Mouse (Mus musculus) liver, embryonic 16.5 days (tissue): Measurements from ENCODE around the gene Fgfbp1. TPM values are rescaled to one million over a fixed set of nuclear protein-coding genes. Genes with fewer than 3 reads are reported as not detected.

Source experiments
- ATAC-seq: fragments of 200-750 bp; cut with Nextera tagmentation; 2 replicates; pipeline ENCODE4 v1.8.0; 2017; ENCODE audit warnings: low read depth, mild to moderate bottlenecking, moderate number of reproducible peaks, moderate library complexity
- H3K27ac ChIP-seq: fragments of 300-500 bp; sonication (generic); 2 replicates; pipeline ENCODE4 v1.5.1; 2014; ENCODE audit warnings: mild to moderate bottlenecking, low read length
- H3K27me3 ChIP-seq: fragments of 300-500 bp; sonication (generic); 2 replicates; pipeline ENCODE4 v1.6.1; 2014; ENCODE audit warnings: low read depth, low read length, mixed read lengths; ENCODE audit not compliant: control insufficient read depth, insufficient read depth
- H3K36me3 ChIP-seq: fragments of 300-500 bp; sonication (generic); 2 replicates; pipeline ENCODE4 v1.6.1; 2014; ENCODE audit warnings: mild to moderate bottlenecking; ENCODE audit not compliant: control insufficient read depth, insufficient read depth
- H3K4me1 ChIP-seq: fragments of 300-500 bp; sonication (generic); 2 replicates; pipeline ENCODE4 v1.6.1; 2014; ENCODE audit warnings: low read depth, low read length, mixed read lengths; ENCODE audit not compliant: control insufficient read depth
- H3K4me2 ChIP-seq: fragments of 300-500 bp; sonication (generic); 2 replicates; pipeline ENCODE4 v1.6.1; 2014; ENCODE audit warnings: low read depth, low read length, mixed read lengths
- H3K4me3 ChIP-seq: fragments of 300-500 bp; sonication (generic); 2 replicates; pipeline ENCODE4 v1.5.1; 2014; ENCODE audit warnings: low read depth, mild to moderate bottlenecking, low read length
- H3K9ac ChIP-seq: fragments of 300-500 bp; sonication (generic); 2 replicates; pipeline ENCODE4 v1.6.1; 2014; ENCODE audit warnings: low read depth, low read length
- H3K9me3 ChIP-seq: fragments of 300-500 bp; sonication (generic); replicated peaks from 2 replicates; pipeline ENCODE4 v1.6.1; 2016; ENCODE audit warnings: low read length; ENCODE audit not compliant: control insufficient read depth
- WGBS: fragments of 180-500 bp; shearing (Covaris S2); extraction: QIAGEN DNeasy Blood & Tissue Kit; methylation state at CpG from one replicate; pipeline ENCODE4 v1.1.7; 2014; ENCODE audit not compliant: insufficient replicate concordance; 5-methylcytosine and 5-hydroxymethylcytosine counted together
- polyA plus RNA-seq: library from polyadenylated mRNA; unstranded; fragments of >200 nt; fragmentation: Nextera tagmentation; extraction: Ambion mirVana; gene quantifications from 2 replicates; pipeline ENCODE4 v1.2.1, GENCODE M21; 2015

Fgfbp1 gene
- polyA plus RNA-seq, 1 experiment from 2014 or later: 1.8 TPM

DNA sequence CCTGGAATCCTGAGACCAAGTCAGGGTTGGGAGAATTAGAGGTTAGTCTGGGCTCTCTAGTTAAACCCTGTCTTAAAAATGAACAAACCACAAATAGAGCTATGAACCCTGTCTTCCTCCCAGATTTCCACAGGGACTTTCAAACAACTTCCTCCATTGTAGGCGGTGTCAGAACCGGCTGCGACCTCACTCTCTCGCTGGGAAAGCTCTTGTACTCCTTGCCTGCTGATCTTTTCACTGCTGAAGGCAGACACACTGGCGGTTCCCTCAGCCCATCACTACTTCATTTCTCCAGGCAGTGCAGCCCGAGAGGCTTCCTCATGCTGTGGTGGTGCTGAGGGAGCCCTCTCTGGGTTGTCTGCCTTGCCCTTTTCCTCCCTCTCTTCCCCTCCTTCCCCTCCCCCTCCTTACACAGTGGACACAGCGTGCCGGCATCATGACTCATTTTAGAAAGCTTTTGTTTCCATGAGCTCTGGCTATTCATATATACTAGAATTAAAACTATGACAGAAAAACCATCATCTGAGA lies 32.8 kb downstream of the Fgfbp1 start:
- Histone ChIP-seq H3K27me3 (0 out of 2 replicates have a peak, but pooled peaks cover 2% of the 10 kb centered on the region), H3K4me1 (peaks cover 9% of the 10 kb centered on the region), H3K36me3 (no peaks in the 10 kb centered on the region), H3K4me2 (peak overlapping the region; percentile 55), H3K27ac (peak overlapping the region; percentile 55; the same call in 1 of the 2 replicates), H3K4me3 (peak overlapping the region; percentile 42), H3K9ac (peak overlapping the region; percentile 33; the same call in 1 of the 2 replicates), H3K9me3 (no peaks in the 10 kb centered on the region)
- no peak for ATAC-seq
- WGBS: 5% methylated on average over 8 of the region's 8 CpGs

- peaks cover 9% of the 10 kb centered on the region for H3K4me1 ChIP-seq
- H3K4me2 ChIP-seq: peak overlapping the region; percentile 55
- no peaks in the 10 kb centered on the region for H3K36me3 ChIP-seq
- 0 out of 2 replicates have a peak, but pooled peaks cover 2% of the 10 kb centered on the region for H3K27me3 ChIP-seq
- H3K4me3 ChIP-seq: peak overlapping the region; percentile 42
- peak overlapping the region; percentile 28; the same call in 1 of the 2 replicates for H3K9ac ChIP-seq
- peak overlapping the region; percentile 55 for H3K27ac ChIP-seq
- H3K9me3 ChIP-seq: no peaks in the 10 kb centered on the region
- WGBS: under 1% methylated on average over 27 of the region's 27 CpGs
- ATAC-seq: peak; percentile 97
Observed at GRCm38 (mm10) chr5:43948111-43948743, 33.4 kb downstream of the Fgfbp1 start.

DNA sequence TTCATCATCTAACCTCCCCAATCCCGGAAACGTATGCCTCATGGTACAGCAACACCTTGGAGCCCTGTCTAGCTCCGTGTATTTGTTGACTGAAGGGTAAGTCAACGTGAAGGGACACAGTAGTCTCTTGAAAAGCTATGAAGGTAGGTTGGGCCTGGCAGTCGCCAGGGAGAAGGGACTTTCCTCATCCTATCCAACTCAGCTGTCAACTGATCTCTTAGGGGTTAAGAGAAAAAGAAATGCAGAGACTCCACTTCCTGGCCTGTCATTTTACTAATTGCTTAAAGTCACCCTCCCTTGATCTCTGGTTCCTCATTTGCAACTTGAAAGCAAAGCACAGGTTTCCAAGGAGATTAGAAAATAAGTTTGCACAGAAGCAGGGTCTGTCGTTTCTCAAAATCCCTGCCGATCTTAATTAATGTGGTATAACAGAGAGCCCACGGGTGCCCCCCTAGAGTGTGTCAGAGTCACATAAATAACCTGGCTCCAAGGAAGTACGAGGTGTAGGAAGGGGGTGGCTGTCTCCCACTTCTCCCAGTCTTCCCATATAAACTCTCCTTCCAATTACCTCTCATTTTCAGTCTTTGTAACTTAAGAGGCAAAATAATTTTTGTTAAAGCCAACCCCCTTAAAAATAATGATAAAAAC lies 34.1 kb downstream of the Fgfbp1 start:
- no peak for ATAC-seq
- Histone ChIP-seq H3K9ac (no peak overlapping the region), H3K4me1 (peaks cover 9% of the 10 kb centered on the region), H3K27ac (no peak overlapping the region), H3K4me3 (no peak overlapping the region; the same call in 1 of the 2 replicates), H3K4me2 (peak overlapping the region; percentile 55), H3K27me3 (0 out of 2 replicates have a peak, but pooled peaks cover 2% of the 10 kb centered on the region), H3K36me3 (no peaks in the 10 kb centered on the region), H3K9me3 (no peaks in the 10 kb centered on the region)
- WGBS: 27% methylated on average over 9 of the region's 9 CpGs

- Histone ChIP-seq H3K9ac (no peak overlapping the region), H3K36me3 (no peaks in the 10 kb centered on the region), H3K27me3 (no peaks in the 10 kb centered on the region), H3K27ac (no peak overlapping the region), H3K4me2 (no peak overlapping the region), H3K9me3 (no peaks in the 10 kb centered on the region), H3K4me3 (no peak overlapping the region), H3K4me1 (no peaks in the 10 kb centered on the region)
- whole genome bisulfite sequencing: 40% methylated on average over 2 of the region's 2 CpGs
- no peak for ATAC-seq
Observed at GRCm38 (mm10) chr5:43933269-43933668, 48.3 kb downstream of the Fgfbp1 start.

Other genes with a start within 250 kb of the Fgfbp1 start
- 1.6 and 1.8 TPM in 2 replicates for gene Bst1, start 162.9 kb downstream of the Fgfbp1 start, polyA plus RNA-seq
- gene Fbxl5, start 160.1 kb downstream of the Fgfbp1 start, polyA plus RNA-seq: 20.9 and 21.2 TPM in 2 replicates
- 15.3 and 16.6 TPM in 2 replicates for gene Cd38, start 113.2 kb downstream of the Fgfbp1 start, polyA plus RNA-seq
- gene Gm7879, start 68.6 kb downstream of the Fgfbp1 start, polyA plus RNA-seq: 0.93 TPM in 1 of 2 replicates, not detected in the other
- gene Prom1, start 120.3 kb upstream of the Fgfbp1 start, polyA plus RNA-seq: 19.7 and 20.3 TPM in 2 replicates
- gene Tapt1, start 244.8 kb upstream of the Fgfbp1 start, polyA plus RNA-seq: 30.8 and 32.3 TPM in 2 replicates